Mouse (Mus musculus): ENCODE measurements around the gene Mgat3.

Gene Mgat3

GRCm38 (mm10) chr15:80148565-80148964 lies 25.0 kb upstream of the Mgat3 start:
- no peak for DNase-seq (ENCODE audit: extremely low read depth, low read depth, low spot score)

GRCm38 (mm10) chr15:80149517-80149916 lies 24.0 kb upstream of the Mgat3 start:
- no peak for DNase-seq (ENCODE audit: extremely low read depth, low read depth, low spot score)

GRCm38 (mm10) chr15:80152663-80153062 lies 20.9 kb upstream of the Mgat3 start:
- no peak for DNase-seq (ENCODE audit: extremely low read depth, low read depth, low spot score)

GRCm38 (mm10) chr15:80153757-80154156 lies 19.8 kb upstream of the Mgat3 start:
- DNase-seq (ENCODE audit: extremely low read depth, low read depth, low spot score): no peak

- no peak for DNase-seq (ENCODE audit: extremely low read depth, low read depth, low spot score)
Observed at GRCm38 (mm10) chr15:80155707-80156106, 17.8 kb upstream of the Mgat3 start.

- no peak for DNase-seq (ENCODE audit: extremely low read depth, low read depth, low spot score)
Observed at GRCm38 (mm10) chr15:80157197-80157943, 16.2 kb upstream of the Mgat3 start.

GRCm38 (mm10) chr15:80158001-80158706 lies 15.4 kb upstream of the Mgat3 start:
- DNase-seq (ENCODE audit: extremely low read depth, low read depth, low spot score): no peak

- DNase-seq (ENCODE audit: extremely low read depth, low read depth, low spot score): no peak
Observed at GRCm38 (mm10) chr15:80158707-80159090, 14.8 kb upstream of the Mgat3 start.

GRCm38 (mm10) chr15:80159286-80159901 lies 14.1 kb upstream of the Mgat3 start:
- DNase-seq (ENCODE audit: extremely low read depth, low read depth, low spot score): no peak

- DNase-seq (ENCODE audit: extremely low read depth, low read depth, low spot score): no peak
Observed at GRCm38 (mm10) chr15:80160223-80160622, 13.3 kb upstream of the Mgat3 start.

GRCm38 (mm10) chr15:80160726-80161125 lies 12.8 kb upstream of the Mgat3 start:
- no peak for DNase-seq (ENCODE audit: extremely low read depth, low read depth, low spot score)

GRCm38 (mm10) chr15:80161199-80161598 lies 12.3 kb upstream of the Mgat3 start:
- no peak for DNase-seq (ENCODE audit: extremely low read depth, low read depth, low spot score)

- no peak for DNase-seq (ENCODE audit: extremely low read depth, low read depth, low spot score)
Observed at GRCm38 (mm10) chr15:80162401-80162964, 11.0 kb upstream of the Mgat3 start.

- no peak for DNase-seq (ENCODE audit: extremely low read depth, low read depth, low spot score)
Observed at GRCm38 (mm10) chr15:80163274-80163673, 10.2 kb upstream of the Mgat3 start.

GRCm38 (mm10) chr15:80163716-80164115 lies 9.8 kb upstream of the Mgat3 start:
- DNase-seq (ENCODE audit: extremely low read depth, low read depth, low spot score): no peak

- DNase-seq (ENCODE audit: extremely low read depth, low read depth, low spot score): no peak
Observed at GRCm38 (mm10) chr15:80165396-80165795, 8.1 kb upstream of the Mgat3 start.

- DNase-seq (ENCODE audit: extremely low read depth, low read depth, low spot score): no peak
Observed at GRCm38 (mm10) chr15:80169484-80169883, 4.0 kb upstream of the Mgat3 start.

- no peak for DNase-seq (ENCODE audit: extremely low read depth, low read depth, low spot score)
Observed at GRCm38 (mm10) chr15:80170357-80170756, 3.2 kb upstream of the Mgat3 start.

- DNase-seq (ENCODE audit: extremely low read depth, low read depth, low spot score): no peak
Observed at GRCm38 (mm10) chr15:80171286-80171685, 2.2 kb upstream of the Mgat3 start.

- DNase-seq (ENCODE audit: extremely low read depth, low read depth, low spot score): no peak
Observed at GRCm38 (mm10) chr15:80171791-80172190, 1.7 kb upstream of the Mgat3 start.

- DNase-seq (ENCODE audit: extremely low read depth, low read depth, low spot score): no peak
Observed at GRCm38 (mm10) chr15:80173781-80174597, 468 bp downstream of the Mgat3 start.

All from fat pad, adult 2 months (tissue).